Mouse (Mus musculus) thymus, postnatal 4 days (tissue): Measurements from ENCODE around the gene Fndc3a.

Source experiments
- DNase-seq: peaks from one replicate; pipeline ENCODE4 v3.0.0; 2021

The Fndc3a gene

DNA sequence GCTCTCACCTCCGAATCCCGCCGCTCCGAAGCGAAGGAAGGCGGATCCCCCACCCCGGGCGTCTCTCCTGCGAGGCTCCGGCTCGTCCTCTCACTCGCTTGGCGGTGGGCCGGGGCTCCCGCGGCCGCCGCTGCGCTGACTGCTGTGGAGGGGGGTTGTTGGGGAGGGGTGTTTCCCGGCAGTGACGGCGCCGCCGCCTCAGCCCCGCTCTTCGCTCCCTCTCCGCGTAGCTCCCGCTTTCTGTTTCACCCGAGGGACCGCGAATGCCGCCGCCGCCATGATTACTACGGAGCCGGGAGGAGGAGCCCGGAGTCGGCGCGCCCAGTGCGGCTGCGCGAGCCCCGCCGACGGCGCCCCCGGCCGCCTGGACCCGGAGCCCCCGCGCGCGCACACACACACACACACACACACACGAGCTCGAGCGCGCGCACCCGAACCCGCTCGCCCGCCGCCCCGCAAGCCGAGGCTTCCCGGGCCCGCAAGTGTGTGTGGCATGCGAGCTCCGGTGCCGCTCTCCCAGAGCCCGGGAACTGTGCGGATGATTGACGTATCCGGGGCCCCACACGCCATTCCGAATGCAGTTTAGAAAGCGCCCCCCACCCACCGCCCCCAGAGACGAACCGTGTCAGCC, at the start of gene Fndc3a:
TSS of gene Fndc3a (minus strand) at position 294 of the 631 bp plus-strand sequence.
- peak; percentile 94 for DNase-seq

DNA sequence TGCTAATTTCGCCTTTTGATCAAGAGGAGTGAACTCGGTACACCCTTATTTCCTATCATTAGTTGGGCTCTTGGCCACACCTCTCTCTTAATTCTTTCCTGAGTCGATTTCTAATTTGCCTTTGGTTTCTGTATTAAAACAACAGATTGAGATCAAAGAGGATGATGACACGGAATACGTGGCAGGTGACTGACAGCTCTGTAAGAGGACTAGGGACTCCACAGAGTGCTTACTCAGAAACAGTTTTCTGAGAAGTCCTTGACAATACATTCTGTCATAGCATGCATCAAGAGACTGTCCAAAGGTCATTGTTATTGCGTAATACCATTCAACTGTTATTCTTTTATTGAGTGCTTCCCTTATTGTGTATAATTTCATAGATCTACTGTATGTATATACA, 43.1 kb upstream of the Fndc3a start:
- DNase-seq: no peak

DNA sequence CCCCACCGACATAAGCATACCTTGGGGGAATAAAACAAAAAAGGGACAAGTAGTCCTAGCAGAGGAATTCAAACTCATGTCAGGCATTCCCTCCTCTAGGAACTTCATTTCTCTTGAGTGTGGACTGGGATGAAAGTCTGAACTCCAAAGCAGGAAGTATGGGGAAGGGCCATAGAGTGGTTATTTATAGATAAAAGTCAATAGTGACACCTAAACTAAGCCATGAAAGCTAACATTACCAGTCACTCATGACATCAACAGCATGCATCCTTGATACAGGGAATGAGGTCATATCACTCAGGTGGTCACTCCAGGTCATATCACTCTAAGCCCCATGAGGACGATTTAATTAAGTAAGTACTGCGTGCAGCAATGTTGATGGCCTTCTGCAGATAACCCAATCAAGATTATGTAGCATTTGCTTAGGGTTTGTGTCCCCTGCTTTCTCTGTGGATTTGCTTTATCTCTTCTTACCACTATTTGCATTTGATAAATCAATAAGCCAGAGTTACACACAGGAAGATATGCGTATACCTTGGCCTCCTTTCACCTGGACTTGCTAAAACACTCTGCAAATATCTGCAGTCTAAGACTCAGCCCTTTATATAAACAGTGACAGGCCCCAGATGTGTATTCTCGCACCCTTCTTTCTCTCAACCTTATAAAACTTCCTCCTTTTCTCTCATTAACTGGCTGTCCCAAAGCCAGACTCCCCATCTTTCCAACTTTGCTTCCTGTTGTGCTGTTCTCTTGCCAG, 40.8 kb upstream of the Fndc3a start:
- no peak for DNase-seq

DNA sequence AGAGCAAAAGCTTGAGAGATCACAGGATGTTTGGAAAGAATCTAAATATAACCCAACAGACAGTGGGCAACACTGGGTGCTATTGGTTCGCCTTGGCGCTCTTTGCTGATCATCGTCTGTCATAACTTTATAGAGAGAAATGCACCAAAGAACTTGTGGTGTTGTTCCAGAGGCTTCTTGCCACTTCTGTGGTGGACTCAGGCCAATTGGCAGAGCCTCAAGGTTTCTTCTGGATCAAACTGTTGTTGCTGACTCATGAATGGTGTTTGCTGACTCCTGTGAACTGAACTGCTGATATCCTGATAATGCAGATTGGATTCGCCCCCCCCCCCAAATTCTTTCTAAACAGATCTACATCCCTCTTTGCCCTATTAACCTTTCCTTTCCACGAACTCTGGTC, 38.5 kb upstream of the Fndc3a start:
- DNase-seq: no peak

DNA sequence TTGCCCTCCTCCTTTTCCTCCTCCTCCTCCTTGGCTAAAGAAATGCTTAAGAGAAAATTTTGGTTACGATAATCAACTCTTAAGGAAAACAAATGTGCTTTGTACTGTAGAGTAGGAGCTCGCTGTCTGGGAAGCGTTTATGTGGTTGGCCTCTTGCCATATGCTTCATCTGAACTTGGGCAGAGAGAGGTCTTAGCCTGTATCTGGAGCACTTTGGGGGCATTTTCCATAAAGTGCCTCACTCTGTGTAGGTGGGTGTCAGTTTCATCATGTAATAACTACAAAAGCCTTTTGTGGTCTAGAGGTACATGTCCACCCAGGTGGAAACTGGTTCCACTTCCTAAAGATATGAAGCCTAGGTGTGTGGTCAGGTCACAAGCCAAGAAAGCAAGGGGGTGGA, 31.9 kb upstream of the Fndc3a start:
- no peak for DNase-seq

DNA sequence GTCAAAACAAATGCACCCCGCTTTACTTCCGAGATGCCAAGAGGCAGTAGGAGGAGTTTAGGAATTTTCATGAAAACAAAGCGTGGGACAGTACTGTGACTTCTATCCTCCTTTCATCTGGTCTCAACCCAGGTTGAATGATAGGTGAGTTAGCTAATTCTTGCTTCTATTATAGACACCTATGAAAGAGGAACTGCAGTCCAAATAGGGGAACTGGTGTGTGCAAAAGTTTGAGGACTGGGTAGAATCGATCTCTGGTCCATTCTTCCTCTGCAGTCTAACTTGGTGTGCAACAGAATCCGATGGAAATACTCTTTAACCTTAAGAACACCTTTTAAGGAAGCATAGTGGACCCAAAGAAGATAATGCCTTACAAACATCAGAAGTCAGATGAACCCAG, 30.5 kb upstream of the Fndc3a start:
- no peak for DNase-seq

DNA sequence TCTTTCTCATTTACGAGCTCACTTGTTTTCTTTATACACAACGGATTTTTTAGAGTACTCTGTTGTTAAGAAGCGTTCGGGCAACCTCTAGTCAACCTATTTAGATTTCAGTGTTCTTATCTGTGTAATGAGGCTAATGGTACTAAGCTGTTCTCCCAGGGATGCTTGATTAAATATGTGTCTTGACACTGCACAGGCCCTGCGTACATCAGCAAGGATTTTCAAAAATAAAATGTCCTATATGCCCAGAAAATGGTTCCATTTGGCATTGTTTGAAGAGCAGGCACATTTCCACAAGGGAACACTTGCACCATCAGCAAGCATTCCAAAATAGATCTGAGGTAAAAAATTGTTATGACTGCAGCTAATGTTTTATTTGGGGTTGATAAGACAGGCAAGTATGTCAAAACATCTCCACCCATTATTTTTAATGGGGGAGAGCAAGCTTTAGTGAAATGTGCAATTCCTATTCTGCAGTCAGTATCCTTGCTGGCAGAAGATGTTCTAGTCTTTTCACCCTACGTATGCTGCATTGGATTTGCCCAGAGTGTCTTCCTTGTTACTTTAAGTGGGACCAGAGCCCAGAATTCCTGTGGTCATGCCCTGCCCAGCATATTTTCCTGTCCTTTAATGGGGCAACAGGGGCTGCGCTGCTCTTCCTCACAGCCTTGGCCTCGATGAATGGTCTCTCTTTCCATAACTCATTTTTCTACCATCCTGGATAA, 29.8 kb upstream of the Fndc3a start:
- DNase-seq: no peak

DNA sequence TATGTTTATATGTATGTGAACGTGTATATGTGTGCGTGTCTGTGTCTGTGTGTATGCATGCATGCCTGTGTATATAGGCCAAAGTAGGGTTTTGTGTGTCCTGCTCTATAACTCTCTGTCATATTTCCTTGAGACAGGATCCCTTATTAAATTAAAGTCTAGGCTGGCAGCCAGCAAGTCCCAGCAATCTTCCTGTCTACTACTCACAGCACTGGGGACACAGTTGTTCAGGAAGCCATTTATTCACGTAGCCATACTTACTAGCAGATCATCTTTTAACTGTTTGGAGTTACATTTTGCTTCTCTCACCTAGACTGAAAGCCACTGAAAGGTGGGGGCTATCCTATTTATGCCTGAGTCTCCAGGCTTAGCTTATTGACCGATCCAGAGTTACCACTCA, 29.0 kb upstream of the Fndc3a start:
- no peak for DNase-seq

DNA sequence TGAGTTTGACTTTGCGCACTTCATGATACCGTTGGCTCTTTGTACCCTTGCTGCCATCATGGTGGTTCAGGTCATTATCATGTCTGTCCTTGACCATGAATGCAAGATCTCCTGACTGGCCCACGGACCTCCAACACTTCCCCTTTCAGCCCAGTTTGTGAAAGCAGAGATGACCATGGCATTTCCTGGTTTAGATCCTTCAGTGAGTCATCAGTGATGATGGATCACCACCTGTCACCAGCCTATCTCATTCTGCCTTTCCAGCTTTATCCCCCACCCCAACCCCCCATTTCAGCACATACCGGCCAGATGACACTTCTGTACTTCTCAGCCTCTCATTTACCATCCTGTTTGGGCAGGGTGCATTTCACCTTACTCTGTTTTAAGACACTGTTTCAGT, 28.4 kb upstream of the Fndc3a start:
- no peak for DNase-seq

DNA sequence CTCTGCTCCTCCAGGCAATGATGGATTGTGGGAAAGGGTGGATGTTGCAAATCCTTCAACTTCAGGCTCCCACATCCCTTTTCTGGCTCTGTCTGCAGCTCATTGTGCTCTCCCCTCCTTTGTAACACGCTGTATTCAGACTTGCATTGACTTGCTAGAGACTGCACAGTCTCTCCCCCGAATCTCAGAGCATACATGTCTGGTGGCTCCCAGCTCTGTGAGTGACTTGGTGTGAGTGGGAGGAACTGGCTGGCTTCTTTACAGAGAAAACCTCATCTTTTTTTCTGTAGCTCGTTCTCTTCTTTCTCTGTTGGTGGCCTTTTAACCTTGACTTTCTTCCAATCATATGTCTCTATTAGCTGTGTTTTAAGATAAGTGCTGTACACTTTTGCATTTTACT, 16.1 kb upstream of the Fndc3a start:
- DNase-seq: no peak

DNA sequence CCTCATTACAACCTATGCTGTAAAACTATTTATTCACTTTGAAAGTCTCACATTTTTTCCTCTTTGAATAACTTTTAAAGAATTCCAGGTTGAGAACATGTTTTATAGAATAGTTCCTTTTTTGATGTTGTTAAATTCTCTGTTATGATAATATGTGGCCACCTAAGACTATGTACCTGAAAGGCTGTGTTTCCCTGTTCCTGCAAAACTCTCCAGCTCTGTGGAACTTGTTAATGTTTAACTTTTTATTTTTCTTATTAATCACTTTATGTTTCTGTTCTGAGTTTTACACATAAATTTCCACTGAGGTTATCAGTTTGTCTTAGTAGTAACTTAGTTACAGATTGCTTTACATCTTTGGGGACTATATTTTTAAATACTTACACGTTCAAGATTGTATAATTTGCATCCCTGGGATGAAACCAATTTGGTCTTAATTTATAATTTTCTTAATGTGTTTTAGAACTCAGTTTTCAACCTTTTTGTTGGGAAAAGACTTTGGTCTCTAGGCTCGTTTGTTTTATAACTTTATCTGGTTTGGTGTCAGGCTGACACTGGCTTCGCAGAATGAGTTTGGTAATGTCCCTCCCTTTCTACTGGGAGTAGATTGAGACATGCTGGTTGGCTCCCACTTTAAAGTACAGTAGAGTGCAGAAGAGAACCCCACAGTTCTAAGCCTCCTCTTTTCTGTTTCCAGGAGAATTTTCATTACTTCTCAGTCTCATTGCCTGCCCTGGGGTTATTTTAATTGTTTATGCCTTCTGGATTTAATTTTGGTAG, 12.7 kb upstream of the Fndc3a start:
- DNase-seq: no peak

DNA sequence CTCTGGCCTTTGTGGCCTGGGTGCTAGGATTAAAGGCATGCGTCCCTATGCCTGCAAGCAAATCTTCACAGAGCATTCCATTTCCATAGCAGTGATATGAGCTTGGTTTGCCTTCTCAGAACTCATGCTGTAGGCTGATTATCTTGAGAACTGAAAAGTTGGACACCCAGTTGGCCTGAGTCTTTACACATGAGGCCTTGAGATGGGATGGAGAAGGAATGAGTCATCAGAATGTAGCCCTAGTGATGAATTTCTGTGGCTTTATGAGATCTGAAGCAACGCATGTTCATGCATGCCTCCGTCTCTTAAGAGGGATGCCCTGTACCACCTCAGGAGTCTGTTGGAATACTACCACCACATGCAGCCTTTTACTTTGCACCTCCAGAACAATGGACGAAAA, 6.4 kb upstream of the Fndc3a start:
- no peak for DNase-seq

DNA sequence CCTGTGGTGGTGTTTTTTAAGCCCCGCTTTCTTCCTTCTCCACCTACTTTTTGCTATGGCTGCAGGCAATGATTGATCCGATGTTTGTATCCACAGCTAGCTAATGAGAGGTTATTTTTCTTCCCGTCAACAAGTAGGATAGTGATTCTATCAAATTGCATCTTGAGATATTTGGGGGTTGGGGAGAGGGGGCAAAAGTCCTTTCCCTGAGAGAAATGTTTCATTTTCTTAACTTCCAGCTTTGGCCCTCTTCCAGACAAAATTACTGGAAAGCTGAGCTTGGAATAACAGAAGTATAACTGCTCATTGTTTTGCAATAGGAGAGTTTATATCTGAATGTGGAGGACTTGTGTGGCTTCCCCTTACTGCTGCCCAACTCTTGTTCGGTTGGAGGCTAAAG, 1.3 kb upstream of the Fndc3a start:
- no peak for DNase-seq

DNA sequence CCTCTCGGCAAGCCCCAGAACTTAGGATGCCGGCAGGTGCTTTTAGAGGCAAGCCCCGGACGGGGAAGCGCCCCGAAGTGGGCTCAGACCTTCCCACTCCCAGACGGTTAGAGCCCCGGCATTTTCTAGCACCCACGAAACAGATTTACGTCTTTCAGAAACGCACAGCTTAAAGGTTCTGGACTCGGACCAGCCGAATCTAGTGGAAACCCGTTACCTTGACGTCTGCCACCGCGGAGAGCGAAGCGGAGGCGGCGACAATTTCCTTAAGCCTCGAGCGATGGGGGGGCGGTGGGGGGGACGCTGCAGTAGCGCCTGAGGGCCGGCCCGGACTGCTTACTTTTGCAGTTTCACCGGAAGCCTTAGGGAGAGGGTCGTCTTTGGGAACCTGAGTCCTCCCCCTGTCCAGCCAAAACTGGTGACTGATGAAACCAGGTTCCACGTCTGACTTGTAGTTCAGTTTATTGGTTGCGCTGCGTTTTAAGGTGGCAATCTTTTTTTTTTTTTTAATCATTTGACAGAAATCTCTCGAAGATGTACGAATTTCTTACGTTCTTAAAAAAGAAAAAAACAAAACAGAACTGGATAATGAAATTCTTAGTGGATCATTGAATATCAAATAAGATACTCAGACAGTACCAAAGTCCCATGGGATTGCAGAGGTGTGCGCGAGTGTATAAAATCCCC, 681 bp upstream of the Fndc3a start:
- DNase-seq: no peak

DNA sequence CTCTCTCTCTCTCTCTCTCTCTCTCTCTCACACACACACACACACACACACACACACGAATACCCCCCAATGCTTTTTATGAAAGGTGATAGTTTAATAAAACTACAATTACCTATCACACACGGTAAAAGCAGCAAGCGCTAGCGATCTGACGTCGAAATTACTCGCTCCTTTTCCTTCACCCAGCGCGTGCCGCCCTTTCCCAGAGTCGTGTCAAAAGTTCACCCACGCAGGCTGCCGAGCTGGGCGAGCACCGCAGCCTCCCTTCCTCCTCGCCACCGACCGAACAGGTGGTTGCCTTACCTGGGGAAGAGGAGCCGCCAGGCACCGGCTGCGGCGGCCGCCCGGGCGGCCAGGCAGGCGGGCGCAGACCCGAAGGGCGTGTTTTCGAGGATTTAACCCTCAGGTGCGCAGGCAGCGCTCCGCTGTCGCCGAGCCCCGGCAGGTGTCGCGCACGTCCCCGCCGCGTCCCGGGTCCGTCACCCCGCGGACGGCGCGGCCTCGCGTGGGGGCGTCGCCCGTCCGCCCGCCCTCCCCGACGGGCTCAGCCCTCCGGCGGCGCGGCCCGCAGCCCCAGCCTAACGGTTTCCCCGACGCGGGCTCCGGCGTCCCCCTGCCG, 603 bp downstream of the Fndc3a start:
- peak; percentile 84 for DNase-seq

DNA sequence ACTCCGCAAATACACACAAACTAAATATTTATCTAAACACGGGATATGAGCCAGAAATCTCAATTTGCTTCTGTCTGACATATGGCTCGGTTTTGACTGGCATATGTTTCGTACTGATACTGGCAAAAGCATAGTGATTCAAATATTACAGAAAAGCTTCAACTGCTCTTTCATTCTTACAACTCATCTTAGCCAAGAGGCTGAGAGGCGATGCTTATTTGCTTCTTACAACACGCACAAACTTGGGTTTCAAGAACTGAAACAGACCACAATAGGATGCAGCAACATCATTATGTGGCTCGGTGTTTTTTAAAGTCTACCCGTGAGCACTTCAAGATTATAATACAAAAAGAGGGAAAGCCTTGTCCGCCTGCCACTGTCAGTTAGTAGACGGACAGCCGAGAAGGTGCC, 1.2 kb downstream of the Fndc3a start:
- DNase-seq: no peak

DNA sequence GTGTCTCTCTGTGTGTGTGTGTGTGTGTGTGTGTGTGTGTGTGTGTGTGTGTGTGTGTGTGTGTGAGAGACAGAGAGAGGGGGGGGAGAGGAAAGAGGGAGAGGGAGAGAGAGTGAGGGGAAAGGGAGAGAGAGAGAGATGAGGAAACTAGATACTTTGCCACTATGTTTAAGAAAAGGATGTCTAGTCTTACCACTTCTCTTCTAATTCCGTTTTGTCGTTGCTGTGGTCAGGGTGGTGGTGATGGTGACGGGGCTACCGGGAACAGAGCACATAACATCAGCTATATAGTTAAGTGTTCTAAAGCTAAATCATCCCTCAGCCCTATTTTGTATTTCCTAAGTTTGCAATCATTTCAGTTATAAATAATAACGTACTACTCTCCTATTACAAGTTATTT, 9.7 kb downstream of the Fndc3a start:
- DNase-seq: no peak

DNA sequence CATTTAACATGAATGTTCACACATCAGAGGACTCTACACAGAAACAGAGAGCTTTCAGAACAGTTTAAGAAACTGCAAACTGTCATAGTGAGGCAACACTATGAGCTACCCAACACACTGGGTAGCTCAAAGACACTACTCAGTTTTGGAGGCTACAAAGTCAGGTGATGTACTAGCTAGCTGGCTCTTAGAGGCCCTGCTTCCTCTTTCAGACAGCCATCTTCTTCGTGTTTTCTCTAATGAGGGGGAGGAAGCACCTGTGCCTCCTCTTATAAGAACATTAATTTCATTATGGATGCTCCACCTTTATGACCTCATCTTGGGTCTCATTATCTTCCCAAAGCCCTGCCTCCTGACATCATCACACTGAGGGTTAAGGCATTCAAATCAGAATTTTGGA, 18.4 kb downstream of the Fndc3a start:
- DNase-seq: no peak

DNA sequence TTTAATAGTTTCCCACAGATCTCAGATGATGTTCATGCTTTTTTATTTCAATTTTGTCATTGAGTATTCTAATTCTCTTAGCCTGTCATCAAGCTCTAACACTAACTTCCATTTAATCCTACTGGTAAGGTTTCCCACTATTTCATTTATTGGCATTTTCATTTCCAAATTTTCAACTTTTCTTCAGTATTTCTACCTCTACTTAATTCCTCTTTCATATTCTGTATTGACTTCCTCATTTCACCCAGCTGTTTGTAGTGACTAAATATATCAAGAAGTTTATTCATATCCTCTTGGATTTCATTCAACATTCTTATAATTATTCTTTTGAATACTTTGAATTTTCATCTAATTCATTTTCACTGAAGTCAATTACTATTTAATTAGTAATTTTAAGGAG, 20.3 kb downstream of the Fndc3a start:
- no peak for DNase-seq

DNA sequence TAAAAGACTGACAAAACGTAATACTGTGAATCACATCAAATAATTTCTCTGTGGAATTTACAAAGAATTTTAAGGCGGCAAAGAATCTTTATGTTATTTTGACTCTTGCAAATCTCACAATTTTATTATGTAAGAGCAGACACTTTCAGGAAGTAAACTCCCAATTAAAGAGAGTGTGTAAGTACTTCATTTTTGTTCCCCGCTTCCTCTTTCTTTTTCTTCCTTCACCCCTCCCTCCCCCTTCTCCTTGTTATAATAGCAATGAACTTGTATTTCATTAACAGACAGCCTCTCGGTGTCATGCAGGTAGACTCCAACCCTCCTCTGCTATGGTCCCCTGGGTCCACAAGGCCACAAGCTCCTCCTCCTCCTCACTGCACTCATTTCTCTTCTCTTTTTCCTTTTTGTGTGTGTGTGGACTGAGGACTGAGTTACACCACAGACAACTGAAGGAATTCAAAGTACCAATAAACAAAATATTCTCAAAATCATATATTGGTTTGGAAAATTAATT, 24.9 kb downstream of the Fndc3a start:
- DNase-seq: no peak

DNA sequence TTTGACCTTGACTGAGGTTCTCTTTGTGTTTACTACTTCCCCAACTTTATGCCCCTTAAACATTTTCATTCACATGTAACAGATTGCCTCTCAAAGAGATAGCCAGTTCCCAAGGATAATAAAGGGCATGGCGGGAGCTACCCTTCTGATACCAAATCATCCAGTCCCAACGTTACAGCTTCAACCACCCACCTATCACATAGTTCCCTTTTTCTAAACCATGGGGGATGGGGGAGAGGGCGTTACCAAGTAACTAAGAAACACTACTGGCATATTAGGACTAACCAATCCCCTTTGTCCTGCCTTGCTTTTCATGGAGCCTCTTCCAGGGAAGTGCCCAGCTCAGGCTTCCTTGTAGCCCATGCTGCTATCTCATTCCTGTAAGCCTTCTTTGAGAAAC, 32.6 kb downstream of the Fndc3a start:
- no peak for DNase-seq

DNA sequence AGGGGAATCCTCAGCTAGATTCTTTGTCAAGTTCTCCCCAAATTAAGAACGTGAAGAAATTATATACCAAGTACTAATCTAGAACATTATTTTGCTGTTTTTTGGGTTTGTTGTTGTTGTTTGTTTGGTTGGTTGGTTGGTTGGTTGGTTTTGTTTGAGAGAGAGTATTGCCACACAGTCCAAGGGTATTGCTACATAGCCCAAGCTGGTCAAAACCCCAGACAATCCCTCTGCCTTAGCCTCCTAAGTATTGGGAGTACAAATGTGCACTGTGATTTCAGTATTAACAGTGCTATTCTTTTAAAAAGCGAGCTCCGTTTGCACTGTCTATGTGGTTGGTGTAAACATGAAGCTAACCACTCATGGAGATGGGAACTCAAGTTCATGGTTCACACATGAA, 37.9 kb downstream of the Fndc3a start:
- no peak for DNase-seq
